Mouse (Mus musculus): ENCODE measurements at regions not wholly inside any gene's neighbourhood (a gene's known extent, or its start where the extent isn't known, plus 50 kb on each side); places are given as distances from the start of the nearest gene placed in this dataset.
"Not testable (repeated sequence)": the region's sequence is repeated elsewhere in the genome, so short reads cannot be mapped to it uniquely, and the experiment has no call there.

GRCm38 (mm10) chr11:40309646-40310045 is 385.4 kb downstream of the Mat2b start:
- no peak for TF ChIP-seq CTCF (conservative IDR thresholded peaks at IDR 0.05; ENCODE audit: low read length)
- Histone ChIP-seq H3K36me3 (ENCODE audit: insufficient read depth, low read length) (no peaks in the 10 kb centered on the region), H3K4me1 (replicated peaks; ENCODE audit: low read depth, low read length) (peaks cover 6% of the 10 kb centered on the region), H3K27me3 (ENCODE audit: insufficient read depth, low read length) (no peaks in the 10 kb centered on the region), H3K4me3 (replicated peaks; ENCODE audit: low read length) (no peak overlapping the region), H3K9me3 (ENCODE audit: low read length) (no peaks in the 10 kb centered on the region)

GRCm38 (mm10) chr11:40302568-40302967 is 392.4 kb downstream of the Mat2b start:
- peaks cover 6% of the 10 kb centered on the region for H3K4me1 ChIP-seq (replicated peaks; ENCODE audit: low read depth, low read length)
- no peaks in the 10 kb centered on the region for H3K36me3 ChIP-seq (ENCODE audit: insufficient read depth, low read length)
- H3K27me3 ChIP-seq (ENCODE audit: insufficient read depth, low read length) = no peaks in the 10 kb centered on the region
- H3K4me3 ChIP-seq (replicated peaks; ENCODE audit: low read length) = no peak overlapping the region
- TF ChIP-seq CTCF (conservative IDR thresholded peaks at IDR 0.05; ENCODE audit: low read length) (no peak), NANOG (IDR thresholded peaks at IDR 0.05; ENCODE audit: borderline replicate concordance, low read length) (no peak), POU5F1 (IDR thresholded peaks at IDR 0.05; ENCODE audit: borderline replicate concordance, low read length) (no peak)
- no peaks in the 10 kb centered on the region for H3K9me3 ChIP-seq (ENCODE audit: low read length)

GRCm38 (mm10) chr11:40299987-40300386 is 395.0 kb downstream of the Mat2b start:
- not testable (repeated sequence) for H3K4me1 ChIP-seq (replicated peaks; ENCODE audit: low read depth, low read length); H3K27me3 ChIP-seq (ENCODE audit: insufficient read depth, low read length); H3K36me3 ChIP-seq (ENCODE audit: insufficient read depth, low read length); H3K9me3 ChIP-seq (ENCODE audit: low read length); H3K4me3 ChIP-seq (replicated peaks; ENCODE audit: low read length)

- Histone ChIP-seq H3K9me3 (ENCODE audit: low read length) (no peaks in the 10 kb centered on the region), H3K36me3 (ENCODE audit: insufficient read depth, low read length) (no peaks in the 10 kb centered on the region), H3K4me3 (replicated peaks; ENCODE audit: low read length) (no peak overlapping the region), H3K4me1 (replicated peaks; ENCODE audit: low read depth, low read length) (no peaks in the 10 kb centered on the region), H3K27me3 (ENCODE audit: insufficient read depth, low read length) (no peaks in the 10 kb centered on the region)
- TF ChIP-seq NANOG (IDR thresholded peaks at IDR 0.05; ENCODE audit: borderline replicate concordance, low read length) (no peak), POU5F1 (IDR thresholded peaks at IDR 0.05; ENCODE audit: borderline replicate concordance, low read length) (no peak), CTCF (conservative IDR thresholded peaks at IDR 0.05; ENCODE audit: low read length) (no peak)
Observed at GRCm38 (mm10) chr11:40286936-40287335, 408.1 kb downstream of the Mat2b start.

GRCm38 (mm10) chr11:40286391-40286790 is 408.6 kb downstream of the Mat2b start:
- Histone ChIP-seq H3K27me3 (ENCODE audit: insufficient read depth, low read length) (no peaks in the 10 kb centered on the region), H3K4me1 (replicated peaks; ENCODE audit: low read depth, low read length) (no peaks in the 10 kb centered on the region), H3K36me3 (ENCODE audit: insufficient read depth, low read length) (no peaks in the 10 kb centered on the region), H3K4me3 (replicated peaks; ENCODE audit: low read length) (no peak overlapping the region), H3K9me3 (ENCODE audit: low read length) (no peaks in the 10 kb centered on the region)
- TF ChIP-seq NANOG (IDR thresholded peaks at IDR 0.05; ENCODE audit: borderline replicate concordance, low read length) = no peak
- no peak for TF ChIP-seq POU5F1 (IDR thresholded peaks at IDR 0.05; ENCODE audit: borderline replicate concordance, low read length)
- no peak for TF ChIP-seq CTCF (conservative IDR thresholded peaks at IDR 0.05; ENCODE audit: low read length)

- no peak for TF ChIP-seq POU5F1 (IDR thresholded peaks at IDR 0.05; ENCODE audit: borderline replicate concordance, low read length)
- TF ChIP-seq CTCF (conservative IDR thresholded peaks at IDR 0.05; ENCODE audit: low read length) = no peak
- no peak for TF ChIP-seq NANOG (IDR thresholded peaks at IDR 0.05; ENCODE audit: borderline replicate concordance, low read length)
Observed at GRCm38 (mm10) chr11:40276737-40277136, 418.3 kb downstream of the Mat2b start.

GRCm38 (mm10) chr11:40253123-40253522 is 441.9 kb downstream of the Mat2b start:
- TF ChIP-seq NANOG (IDR thresholded peaks at IDR 0.05; ENCODE audit: borderline replicate concordance, low read length) (no peak), POU5F1 (IDR thresholded peaks at IDR 0.05; ENCODE audit: borderline replicate concordance, low read length) (no peak), CTCF (conservative IDR thresholded peaks at IDR 0.05; ENCODE audit: low read length) (no peak)
- Histone ChIP-seq H3K4me1 (replicated peaks; ENCODE audit: low read depth, low read length) (no peaks in the 10 kb centered on the region), H3K9me3 (ENCODE audit: low read length) (no peaks in the 10 kb centered on the region), H3K36me3 (ENCODE audit: insufficient read depth, low read length) (no peaks in the 10 kb centered on the region), H3K4me3 (replicated peaks; ENCODE audit: low read length) (no peak overlapping the region), H3K27me3 (ENCODE audit: insufficient read depth, low read length) (no peaks in the 10 kb centered on the region)

More at GRCm38 (mm10) chr11:40276737-40277136, 418.3 kb downstream of the Mat2b start:
- Histone ChIP-seq H3K4me1 (replicated peaks; ENCODE audit: low read depth, low read length) (no peaks in the 10 kb centered on the region), H3K4me3 (replicated peaks; ENCODE audit: low read length) (no peak overlapping the region), H3K27me3 (ENCODE audit: insufficient read depth, low read length) (no peaks in the 10 kb centered on the region), H3K9me3 (ENCODE audit: low read length) (peaks cover 51% of the 10 kb centered on the region), H3K36me3 (ENCODE audit: insufficient read depth, low read length) (no peaks in the 10 kb centered on the region)

GRCm38 (mm10) chr11:40252399-40252798 is 442.6 kb downstream of the Mat2b start:
- Histone ChIP-seq H3K36me3 (ENCODE audit: insufficient read depth, low read length) (no peaks in the 10 kb centered on the region), H3K27me3 (ENCODE audit: insufficient read depth, low read length) (no peaks in the 10 kb centered on the region), H3K9me3 (ENCODE audit: low read length) (no peaks in the 10 kb centered on the region), H3K4me1 (replicated peaks; ENCODE audit: low read depth, low read length) (no peaks in the 10 kb centered on the region), H3K4me3 (replicated peaks; ENCODE audit: low read length) (no peak overlapping the region)
- no peak for TF ChIP-seq CTCF (conservative IDR thresholded peaks at IDR 0.05; ENCODE audit: low read length)
- no peak for TF ChIP-seq NANOG (IDR thresholded peaks at IDR 0.05; ENCODE audit: borderline replicate concordance, low read length)
- no peak for TF ChIP-seq POU5F1 (IDR thresholded peaks at IDR 0.05; ENCODE audit: borderline replicate concordance, low read length)

- Histone ChIP-seq H3K27me3 (ENCODE audit: insufficient read depth, low read length) (no peaks in the 10 kb centered on the region), H3K36me3 (ENCODE audit: insufficient read depth, low read length) (no peaks in the 10 kb centered on the region), H3K4me1 (replicated peaks; ENCODE audit: low read depth, low read length) (no peaks in the 10 kb centered on the region), H3K9me3 (ENCODE audit: low read length) (no peaks in the 10 kb centered on the region), H3K4me3 (replicated peaks; ENCODE audit: low read length) (no peak overlapping the region)
- TF ChIP-seq CTCF (conservative IDR thresholded peaks at IDR 0.05; ENCODE audit: low read length) = no peak
- TF ChIP-seq POU5F1 (IDR thresholded peaks at IDR 0.05; ENCODE audit: borderline replicate concordance, low read length) = no peak
- TF ChIP-seq NANOG (IDR thresholded peaks at IDR 0.05; ENCODE audit: borderline replicate concordance, low read length) = no peak
Observed at GRCm38 (mm10) chr11:40251131-40251530, 443.9 kb downstream of the Mat2b start.

Measured in E14TG2a.4 (cell line).